Mouse (Mus musculus) heart, embryonic 12.5 days (tissue): ENCODE data around the gene Got1. TPM values are rescaled to one million over a fixed set of nuclear protein-coding genes. Genes with fewer than 3 reads are reported as not detected.

Experiments used
- ATAC-seq: fragments of 200-750 bp; cut with Nextera tagmentation; 2 replicates; pipeline ENCODE4 v1.8.0; 2017; ENCODE audit warnings: moderate TSS enrichment, moderate library complexity; ENCODE audit not compliant: insufficient number of reproducible peaks, low FRiP score
- H3K27ac ChIP-seq: fragments of 300-500 bp; sonication (generic); 2 replicates; pipeline ENCODE4 v1.5.1; 2016; ENCODE audit warnings: mild to moderate bottlenecking, moderate library complexity; ENCODE audit not compliant: poor library complexity, severe bottlenecking
- H3K27me3 ChIP-seq: fragments of 300-500 bp; sonication (generic); replicated peaks from 2 replicates; pipeline ENCODE4 v1.6.1; 2016; ENCODE audit warnings: mild to moderate bottlenecking, moderate library complexity
- H3K36me3 ChIP-seq: fragments of 300-500 bp; sonication (generic); 2 replicates; pipeline ENCODE4 v1.6.1; 2016; ENCODE audit warnings: mild to moderate bottlenecking, moderate library complexity
- H3K4me1 ChIP-seq: fragments of 300-500 bp; sonication (generic); replicated peaks from 2 replicates; pipeline ENCODE4 v1.6.1; 2016; ENCODE audit warnings: mild to moderate bottlenecking
- H3K4me2 ChIP-seq: fragments of 300-500 bp; sonication (generic); 2 replicates; pipeline ENCODE4 v1.6.1; 2016; ENCODE audit warnings: mild to moderate bottlenecking, moderate library complexity
- H3K4me3 ChIP-seq: fragments of 300-500 bp; sonication (generic); 2 replicates; pipeline ENCODE4 v1.5.1; 2016; ENCODE audit warnings: mild to moderate bottlenecking
- H3K9ac ChIP-seq: fragments of 300-500 bp; sonication (generic); 2 replicates; pipeline ENCODE4 v1.6.1; 2016; ENCODE audit warnings: mild to moderate bottlenecking, moderate library complexity
- H3K9me3 ChIP-seq: fragments of 300-500 bp; sonication (generic); replicated peaks from 2 replicates; pipeline ENCODE4 v1.6.1; 2016; ENCODE audit warnings: mild to moderate bottlenecking, moderate library complexity
- WGBS: fragments of 180-500 bp; shearing (Covaris S2); methylation state at CpG from one replicate; pipeline ENCODE4 v1.1.7; 2016; 5-methylcytosine and 5-hydroxymethylcytosine counted together
- polyA plus RNA-seq: library from polyadenylated mRNA; unstranded; fragments of >200 nt; fragmentation: Nextera tagmentation; extraction: Ambion mirVana; gene quantifications from 2 replicates; pipeline ENCODE4 v1.2.1, GENCODE M21; 2016

Gene Got1
- polyA plus RNA-seq, 1 experiment from 2014 or later: 181 TPM

GRCm38 (mm10) chr19:43465076-43465475 is 59.3 kb downstream of the Got1 start:
- Histone ChIP-seq H3K9me3 (no peaks in the 10 kb centered on the region), H3K27ac (no peak overlapping the region), H3K9ac (no peak overlapping the region), H3K27me3 (no peaks in the 10 kb centered on the region), H3K4me3 (no peak overlapping the region), H3K4me1 (peaks cover 7% of the 10 kb centered on the region; the same call in 1 of the 2 replicates), H3K4me2 (no peak overlapping the region), H3K36me3 (no peaks in the 10 kb centered on the region)
- WGBS: 84% methylated on average over 11 of the region's 11 CpGs
- no peak for ATAC-seq

- ATAC-seq: no peak
- Histone ChIP-seq H3K4me1 (peaks cover 7% of the 10 kb centered on the region; the same call in 1 of the 2 replicates), H3K9me3 (no peaks in the 10 kb centered on the region), H3K9ac (no peak overlapping the region), H3K27me3 (no peaks in the 10 kb centered on the region), H3K4me2 (no peak overlapping the region), H3K27ac (no peak overlapping the region), H3K4me3 (no peak overlapping the region), H3K36me3 (no peaks in the 10 kb centered on the region)
- WGBS: 71% methylated on average over 3 of the region's 3 CpGs
These were observed 60.1 kb downstream of the Got1 start for GRCm38 (mm10) chr19:43464294-43464687.

GRCm38 (mm10) chr19:43463546-43464293 is 60.7 kb downstream of the Got1 start:
- Histone ChIP-seq H3K4me3 (no peak overlapping the region), H3K27me3 (no peaks in the 10 kb centered on the region), H3K9me3 (no peaks in the 10 kb centered on the region), H3K27ac (no peak overlapping the region), H3K36me3 (no peaks in the 10 kb centered on the region), H3K4me1 (peaks cover 7% of the 10 kb centered on the region; the same call in 1 of the 2 replicates), H3K4me2 (no peak overlapping the region), H3K9ac (no peak overlapping the region)
- WGBS: 76% methylated on average over 7 of the region's 7 CpGs
- ATAC-seq: no peak

- no peak overlapping the region for H3K4me3 ChIP-seq
These were observed 62.3 kb downstream of the Got1 start for GRCm38 (mm10) chr19:43462141-43462540.

GRCm38 (mm10) chr19:43460481-43460880 is 63.9 kb downstream of the Got1 start:
- no peaks in the 10 kb centered on the region for H3K36me3 ChIP-seq
- no peak for ATAC-seq
- H3K4me1 ChIP-seq: 0 out of 2 replicates have a peak, but pooled peaks cover 3% of the 10 kb centered on the region
- H3K9ac ChIP-seq: no peak overlapping the region
- H3K27ac ChIP-seq: no peak overlapping the region
- H3K9me3 ChIP-seq: no peaks in the 10 kb centered on the region
- no peak overlapping the region for H3K4me2 ChIP-seq
- H3K27me3 ChIP-seq: no peaks in the 10 kb centered on the region
- no peak overlapping the region for H3K4me3 ChIP-seq
- 81% methylated on average over 12 of the region's 12 CpGs for WGBS

More at GRCm38 (mm10) chr19:43462141-43462540, 62.3 kb downstream of the Got1 start:
- H3K9me3 ChIP-seq: no peaks in the 10 kb centered on the region
- no peak overlapping the region for H3K4me2 ChIP-seq
- peaks cover 7% of the 10 kb centered on the region; the same call in 1 of the 2 replicates for H3K4me1 ChIP-seq
- H3K27ac ChIP-seq: no peak overlapping the region
- no peaks in the 10 kb centered on the region for H3K27me3 ChIP-seq
- 85% methylated on average over 3 of the region's 3 CpGs for WGBS
- no peak overlapping the region for H3K9ac ChIP-seq
- no peak for ATAC-seq
- no peaks in the 10 kb centered on the region for H3K36me3 ChIP-seq

- no peak for ATAC-seq
- no peak overlapping the region for H3K9ac ChIP-seq
- H3K27me3 ChIP-seq: no peaks in the 10 kb centered on the region
- no peaks in the 10 kb centered on the region for H3K9me3 ChIP-seq
- no peaks in the 10 kb centered on the region for H3K36me3 ChIP-seq
- WGBS: 70% methylated on average over 4 of the region's 4 CpGs
- H3K4me2 ChIP-seq: no peak overlapping the region
- H3K4me3 ChIP-seq: no peak overlapping the region
- H3K4me1 ChIP-seq: no peaks in the 10 kb centered on the region
- H3K27ac ChIP-seq: no peak overlapping the region
These were observed 64.5 kb downstream of the Got1 start for GRCm38 (mm10) chr19:43459948-43460347.

- H3K9ac ChIP-seq: no peak overlapping the region
- H3K4me2 ChIP-seq: no peak overlapping the region
- WGBS: 39% methylated on average over 4 of the region's 4 CpGs
- no peak overlapping the region for H3K27ac ChIP-seq
- no peaks in the 10 kb centered on the region for H3K36me3 ChIP-seq
- no peaks in the 10 kb centered on the region for H3K9me3 ChIP-seq
- H3K4me1 ChIP-seq: no peaks in the 10 kb centered on the region
- H3K4me3 ChIP-seq: no peak overlapping the region
- ATAC-seq: no peak
- H3K27me3 ChIP-seq: no peaks in the 10 kb centered on the region
These were observed 71.4 kb downstream of the Got1 start for GRCm38 (mm10) chr19:43453025-43453424.

- no peak for ATAC-seq
- 73% methylated on average over 5 of the region's 5 CpGs for WGBS
- Histone ChIP-seq H3K9me3 (no peaks in the 10 kb centered on the region), H3K4me1 (no peaks in the 10 kb centered on the region), H3K27ac (no peak overlapping the region), H3K4me2 (no peak overlapping the region), H3K36me3 (no peaks in the 10 kb centered on the region), H3K27me3 (peaks cover 3% of the 10 kb centered on the region; the same call in 1 of the 2 replicates), H3K9ac (no peak overlapping the region), H3K4me3 (no peak overlapping the region)
These were observed 72.2 kb downstream of the Got1 start for GRCm38 (mm10) chr19:43452176-43452575.

- no peak for ATAC-seq
- Histone ChIP-seq H3K27me3 (peaks cover 3% of the 10 kb centered on the region; the same call in 1 of the 2 replicates), H3K4me1 (no peaks in the 10 kb centered on the region), H3K27ac (no peak overlapping the region), H3K9ac (no peak overlapping the region), H3K4me2 (no peak overlapping the region), H3K9me3 (no peaks in the 10 kb centered on the region), H3K4me3 (no peak overlapping the region), H3K36me3 (no peaks in the 10 kb centered on the region)
- WGBS: 84% methylated on average over 10 of the region's 10 CpGs
These were observed 72.8 kb downstream of the Got1 start for GRCm38 (mm10) chr19:43451563-43451962.

Other genes with a start within 250 kb of the Got1 start
- 0.30 and 0.51 TPM in 2 replicates for gene Hpse2, start 136.2 kb downstream of the Got1 start, polyA plus RNA-seq
- gene Cnnm1, start 84.2 kb downstream of the Got1 start, polyA plus RNA-seq: 0.06 and 0.12 TPM in 2 replicates
- not detected in 2 replicates for gene Nkx2-3, start 87.7 kb upstream of the Got1 start, polyA plus RNA-seq
- gene Slc25a28, start 150.3 kb upstream of the Got1 start, polyA plus RNA-seq: 11.1 and 12.6 TPM in 2 replicates
- gene Entpd7, start 165.1 kb upstream of the Got1 start, polyA plus RNA-seq: 6.6 and 8.0 TPM in 2 replicates
- 8.3 and 9.6 TPM in 2 replicates for gene Cutc, start 228.4 kb upstream of the Got1 start, polyA plus RNA-seq
- 12.3 and 13.0 TPM in 2 replicates for gene Cox15, start 228.4 kb upstream of the Got1 start, polyA plus RNA-seq